Mouse (Mus musculus): Measurements from ENCODE around the gene Gm21750. TPM values are rescaled to one million over a fixed set of nuclear protein-coding genes. Genes with fewer than 3 reads are reported as not detected.
"Not testable (repeated sequence)": the region's sequence is repeated elsewhere in the genome, so short reads cannot be mapped to it uniquely, and the experiment has no call there.

The Gm21750 gene
- polyA plus RNA-seq (2015; fragmentation: Nextera tagmentation; extraction: Ambion mirVana) = not detected in 2 replicates

- not testable (repeated sequence) for H3K4me3 ChIP-seq; ATAC-seq (ENCODE audit: insufficient number of reproducible peaks, insufficient read depth, low FRiP score, low TSS enrichment, low read depth); H3K36me3 ChIP-seq; H3K4me1 ChIP-seq; H3K9me3 ChIP-seq; H3K9ac ChIP-seq; H3K27me3 ChIP-seq; H3K4me2 ChIP-seq; H3K27ac ChIP-seq
- WGBS = 85% methylated on average over 3 of the region's 3 CpGs
Observed at GRCm38 (mm10) chr14:73660925-73661324, at the start of gene Gm21750. Gm21750 (plus strand) TSS chr14:73661225.

GRCm38 (mm10) chr14:73614961-73615360 is 46.1 kb upstream of the Gm21750 start:
- H3K9me3 ChIP-seq; H3K4me2 ChIP-seq; H3K27me3 ChIP-seq; H3K9ac ChIP-seq; ATAC-seq (ENCODE audit: insufficient number of reproducible peaks, insufficient read depth, low FRiP score, low TSS enrichment, low read depth); H3K27ac ChIP-seq; H3K4me3 ChIP-seq; H3K4me1 ChIP-seq; H3K36me3 ChIP-seq: not testable (repeated sequence)
- WGBS = 75% methylated on average over 1 of the region's 1 CpGs

- H3K9me3 ChIP-seq = peaks cover 12% of the 10 kb centered on the region
- WGBS = 77% methylated on average over 3 of the region's 3 CpGs
Observed at GRCm38 (mm10) chr14:73620880-73621279, 40.1 kb upstream of the Gm21750 start.

GRCm38 (mm10) chr14:73622988-73623387 is 38.0 kb upstream of the Gm21750 start:
- WGBS = 83% methylated on average over 1 of the region's 1 CpGs
- Histone ChIP-seq H3K4me1 (no peaks in the 10 kb centered on the region), H3K9me3 (peaks cover 12% of the 10 kb centered on the region), H3K9ac (no peak overlapping the region), H3K4me3 (no peak overlapping the region), H3K27ac (no peak overlapping the region), H3K36me3 (no peaks in the 10 kb centered on the region), H3K4me2 (no peak overlapping the region), H3K27me3 (no peaks in the 10 kb centered on the region)
- ATAC-seq (ENCODE audit: insufficient number of reproducible peaks, insufficient read depth, low FRiP score, low TSS enrichment, low read depth) = no peak

More at GRCm38 (mm10) chr14:73620880-73621279, 40.1 kb upstream of the Gm21750 start:
- ATAC-seq (ENCODE audit: insufficient number of reproducible peaks, insufficient read depth, low FRiP score, low TSS enrichment, low read depth) = no peak
- no peaks in the 10 kb centered on the region for H3K4me1 ChIP-seq
- H3K36me3 ChIP-seq = no peaks in the 10 kb centered on the region
- H3K9ac ChIP-seq = no peak overlapping the region
- H3K27ac ChIP-seq = no peak overlapping the region
- no peak overlapping the region for H3K4me3 ChIP-seq
- no peak overlapping the region for H3K4me2 ChIP-seq
- H3K27me3 ChIP-seq = no peaks in the 10 kb centered on the region

- no peak overlapping the region for H3K9ac ChIP-seq
- WGBS = 70% methylated on average over 3 of the region's 3 CpGs
- no peak overlapping the region for H3K4me3 ChIP-seq
- H3K27ac ChIP-seq = no peak overlapping the region
- no peaks in the 10 kb centered on the region for H3K27me3 ChIP-seq
- no peaks in the 10 kb centered on the region for H3K9me3 ChIP-seq
- H3K36me3 ChIP-seq = no peaks in the 10 kb centered on the region
- no peak overlapping the region for H3K4me2 ChIP-seq
- no peak for ATAC-seq (ENCODE audit: insufficient number of reproducible peaks, insufficient read depth, low FRiP score, low TSS enrichment, low read depth)
- no peaks in the 10 kb centered on the region for H3K4me1 ChIP-seq
Observed at GRCm38 (mm10) chr14:73625469-73625868, 35.6 kb upstream of the Gm21750 start.

GRCm38 (mm10) chr14:73631511-73631910 is 29.5 kb upstream of the Gm21750 start:
- Histone ChIP-seq H3K4me2 (no peak overlapping the region), H3K9me3 (no peaks in the 10 kb centered on the region), H3K27ac (no peak overlapping the region), H3K4me3 (no peak overlapping the region), H3K9ac (no peak overlapping the region), H3K27me3 (no peaks in the 10 kb centered on the region), H3K4me1 (no peaks in the 10 kb centered on the region), H3K36me3 (no peaks in the 10 kb centered on the region)
- no peak for ATAC-seq (ENCODE audit: insufficient number of reproducible peaks, insufficient read depth, low FRiP score, low TSS enrichment, low read depth)
- 92% methylated on average over 4 of the region's 4 CpGs for WGBS

GRCm38 (mm10) chr14:73632648-73633263 is 28.3 kb upstream of the Gm21750 start:
- Histone ChIP-seq H3K36me3 (no peaks in the 10 kb centered on the region), H3K9me3 (no peaks in the 10 kb centered on the region), H3K4me1 (no peaks in the 10 kb centered on the region)

GRCm38 (mm10) chr14:73634356-73634755 is 26.7 kb upstream of the Gm21750 start:
- H3K9ac ChIP-seq = no peak overlapping the region
- H3K36me3 ChIP-seq = no peaks in the 10 kb centered on the region
- H3K4me1 ChIP-seq = no peaks in the 10 kb centered on the region
- H3K4me3 ChIP-seq = no peak overlapping the region
- H3K9me3 ChIP-seq = no peaks in the 10 kb centered on the region
- WGBS = 91% methylated on average over 3 of the region's 3 CpGs
- no peaks in the 10 kb centered on the region for H3K27me3 ChIP-seq
- no peak overlapping the region for H3K27ac ChIP-seq
- ATAC-seq (ENCODE audit: insufficient number of reproducible peaks, insufficient read depth, low FRiP score, low TSS enrichment, low read depth) = no peak
- H3K4me2 ChIP-seq = no peak overlapping the region

More at GRCm38 (mm10) chr14:73632648-73633263, 28.3 kb upstream of the Gm21750 start:
- no peak overlapping the region for H3K4me2 ChIP-seq
- no peak overlapping the region for H3K27ac ChIP-seq
- H3K4me3 ChIP-seq = no peak overlapping the region
- 64% methylated on average over 9 of the region's 9 CpGs for WGBS
- no peaks in the 10 kb centered on the region for H3K27me3 ChIP-seq
- ATAC-seq (ENCODE audit: insufficient number of reproducible peaks, insufficient read depth, low FRiP score, low TSS enrichment, low read depth) = no peak
- no peak overlapping the region for H3K9ac ChIP-seq

GRCm38 (mm10) chr14:73637460-73637859 is 23.6 kb upstream of the Gm21750 start:
- Histone ChIP-seq H3K9me3 (no peaks in the 10 kb centered on the region), H3K4me2 (no peak overlapping the region), H3K4me3 (no peak overlapping the region), H3K9ac (no peak overlapping the region), H3K4me1 (no peaks in the 10 kb centered on the region), H3K36me3 (no peaks in the 10 kb centered on the region), H3K27me3 (no peaks in the 10 kb centered on the region), H3K27ac (no peak overlapping the region)
- ATAC-seq (ENCODE audit: insufficient number of reproducible peaks, insufficient read depth, low FRiP score, low TSS enrichment, low read depth) = no peak

GRCm38 (mm10) chr14:73650179-73650578 is 10.8 kb upstream of the Gm21750 start:
- Histone ChIP-seq H3K9me3 (no peaks in the 10 kb centered on the region), H3K4me3 (no peak overlapping the region), H3K27ac (no peak overlapping the region), H3K4me2 (no peak overlapping the region), H3K27me3 (no peaks in the 10 kb centered on the region), H3K36me3 (no peaks in the 10 kb centered on the region), H3K9ac (no peak overlapping the region), H3K4me1 (no peaks in the 10 kb centered on the region)
- ATAC-seq (ENCODE audit: insufficient number of reproducible peaks, insufficient read depth, low FRiP score, low TSS enrichment, low read depth) = no peak
- 85% methylated on average over 4 of the region's 4 CpGs for WGBS

- no peak overlapping the region for H3K4me2 ChIP-seq
Observed at GRCm38 (mm10) chr14:73670091-73670490, 9.1 kb downstream of the Gm21750 start.

GRCm38 (mm10) chr14:73687726-73688125 is 26.7 kb downstream of the Gm21750 start:
- Histone ChIP-seq H3K4me1 (no peaks in the 10 kb centered on the region), H3K4me2 (no peak overlapping the region), H3K9me3 (peaks cover 4% of the 10 kb centered on the region; the same call in 1 of the 2 replicates), H3K36me3 (no peaks in the 10 kb centered on the region), H3K27me3 (no peaks in the 10 kb centered on the region), H3K27ac (no peak overlapping the region), H3K4me3 (no peak overlapping the region), H3K9ac (no peak overlapping the region)
- no peak for ATAC-seq (ENCODE audit: insufficient number of reproducible peaks, insufficient read depth, low FRiP score, low TSS enrichment, low read depth)
- 42% methylated on average over 4 of the region's 4 CpGs for WGBS

More at GRCm38 (mm10) chr14:73670091-73670490, 9.1 kb downstream of the Gm21750 start:
- Histone ChIP-seq H3K4me1 (no peaks in the 10 kb centered on the region), H3K9ac (no peak overlapping the region), H3K4me3 (no peak overlapping the region), H3K36me3 (no peaks in the 10 kb centered on the region), H3K9me3 (no peaks in the 10 kb centered on the region), H3K27ac (no peak overlapping the region), H3K27me3 (no peaks in the 10 kb centered on the region)
- ATAC-seq (ENCODE audit: insufficient number of reproducible peaks, insufficient read depth, low FRiP score, low TSS enrichment, low read depth) = no peak
- 66% methylated on average over 2 of the region's 2 CpGs for WGBS
